Mouse (Mus musculus) kidney, embryonic 14.5 days (tissue): ENCODE measurements at regions not wholly inside any gene's neighbourhood (a gene's known extent, or its start where the extent isn't known, plus 50 kb on each side); places are given as distances from the start of the nearest gene placed in this dataset.
A peak's percentile ranks its signal among the peaks of the same experiment; 100 is the strongest.

ENCODE experiments used
- ATAC-seq: fragments of 200-750 bp; cut with Nextera tagmentation; 2 replicates; pipeline ENCODE4 v1.8.0; 2017; ENCODE audit warnings: moderate number of reproducible peaks, mild to moderate bottlenecking, moderate TSS enrichment, moderate library complexity; ENCODE audit not compliant: low FRiP score, low TSS enrichment
- H3K27ac ChIP-seq: fragments of 300-500 bp; sonication (generic); 2 replicates; pipeline ENCODE4 v1.5.1; 2014; ENCODE audit warnings: low read depth, mild to moderate bottlenecking, low read length, moderate library complexity, mixed read lengths
- H3K27me3 ChIP-seq: fragments of 300-500 bp; sonication (generic); 2 replicates; pipeline ENCODE4 v1.6.1; 2014; ENCODE audit warnings: mild to moderate bottlenecking, low read length; ENCODE audit not compliant: control insufficient read depth, insufficient read depth
- H3K36me3 ChIP-seq: fragments of 300-500 bp; sonication (generic); 2 replicates; pipeline ENCODE4 v1.6.1; 2014; ENCODE audit warnings: low read length, mixed read lengths; ENCODE audit not compliant: control insufficient read depth, insufficient read depth
- H3K4me1 ChIP-seq: fragments of 300-500 bp; sonication (generic); 2 replicates; pipeline ENCODE4 v1.6.1; 2014; ENCODE audit warnings: low read length, mixed read lengths; ENCODE audit not compliant: control insufficient read depth, insufficient read depth
- H3K4me2 ChIP-seq: fragments of 300-500 bp; sonication (generic); replicated peaks from 2 replicates; pipeline ENCODE4 v1.6.1; 2014; ENCODE audit warnings: low read depth, mild to moderate bottlenecking, low read length
- H3K4me3 ChIP-seq: fragments of 300-500 bp; sonication (generic); 2 replicates; pipeline ENCODE4 v1.5.1; 2014; ENCODE audit warnings: mild to moderate bottlenecking, low read length
- H3K9ac ChIP-seq: fragments of 300-500 bp; sonication (generic); 2 replicates; pipeline ENCODE4 v1.6.1; 2014; ENCODE audit warnings: low read depth, mild to moderate bottlenecking, low read length, moderate library complexity
- H3K9me3 ChIP-seq: fragments of 300-500 bp; sonication (generic); 2 replicates; pipeline ENCODE4 v1.6.1; 2016; ENCODE audit warnings: low read length; ENCODE audit not compliant: control insufficient read depth
- WGBS: fragments of 180-500 bp; shearing (Covaris S2); extraction: QIAGEN DNeasy Blood & Tissue Kit; methylation state at CpG from one replicate; pipeline ENCODE4 v1.1.7; 2014; 5-methylcytosine and 5-hydroxymethylcytosine counted together

- H3K36me3 ChIP-seq = no peaks in the 10 kb centered on the region
- no peak overlapping the region for H3K27ac ChIP-seq
- H3K4me1 ChIP-seq = no peaks in the 10 kb centered on the region
- no peak overlapping the region for H3K4me2 ChIP-seq
- 75% methylated on average over 4 of the region's 4 CpGs for WGBS
- H3K27me3 ChIP-seq = no peaks in the 10 kb centered on the region
- no peaks in the 10 kb centered on the region for H3K9me3 ChIP-seq
- no peak overlapping the region for H3K9ac ChIP-seq
- ATAC-seq = no peak
- no peak overlapping the region for H3K4me3 ChIP-seq
Measured at GRCm38 (mm10) chr4:140406913-140407312, 160.3 kb upstream of the Igsf21 start.

- H3K4me2 ChIP-seq = no peak overlapping the region
- peak; percentile 86 for ATAC-seq
- WGBS = 14% methylated on average over 7 of the region's 7 CpGs
- H3K9ac ChIP-seq = no peak overlapping the region
- no peaks in the 10 kb centered on the region for H3K4me1 ChIP-seq
- no peaks in the 10 kb centered on the region for H3K27me3 ChIP-seq
- H3K27ac ChIP-seq = no peak overlapping the region
- no peak overlapping the region for H3K4me3 ChIP-seq
- no peaks in the 10 kb centered on the region for H3K36me3 ChIP-seq
- no peaks in the 10 kb centered on the region for H3K9me3 ChIP-seq
Measured at GRCm38 (mm10) chr4:140405993-140406881, 159.7 kb upstream of the Igsf21 start.

GRCm38 (mm10) chr4:140405427-140405826, 158.8 kb upstream of the Igsf21 start:
- no peak overlapping the region for H3K4me3 ChIP-seq
- no peaks in the 10 kb centered on the region for H3K4me1 ChIP-seq
- H3K27ac ChIP-seq = no peak overlapping the region
- no peaks in the 10 kb centered on the region for H3K36me3 ChIP-seq
- no peak overlapping the region for H3K4me2 ChIP-seq
- WGBS = 75% methylated on average over 9 of the region's 9 CpGs
- ATAC-seq = no peak
- H3K9ac ChIP-seq = no peak overlapping the region
- no peaks in the 10 kb centered on the region for H3K27me3 ChIP-seq
- no peaks in the 10 kb centered on the region for H3K9me3 ChIP-seq

- Histone ChIP-seq H3K4me1 (no peaks in the 10 kb centered on the region), H3K27me3 (no peaks in the 10 kb centered on the region), H3K36me3 (no peaks in the 10 kb centered on the region), H3K9ac (no peak overlapping the region), H3K4me3 (no peak overlapping the region), H3K27ac (no peak overlapping the region), H3K4me2 (no peak overlapping the region), H3K9me3 (no peaks in the 10 kb centered on the region)
- no peak for ATAC-seq
- WGBS = 51% methylated on average over 8 of the region's 8 CpGs
Measured at GRCm38 (mm10) chr4:140403128-140403527, 156.5 kb upstream of the Igsf21 start.

GRCm38 (mm10) chr4:140402319-140402718, 155.7 kb upstream of the Igsf21 start:
- Histone ChIP-seq H3K27me3 (no peaks in the 10 kb centered on the region), H3K4me2 (no peak overlapping the region), H3K36me3 (no peaks in the 10 kb centered on the region), H3K9me3 (no peaks in the 10 kb centered on the region), H3K27ac (no peak overlapping the region), H3K4me3 (no peak overlapping the region), H3K4me1 (no peaks in the 10 kb centered on the region), H3K9ac (no peak overlapping the region)
- 57% methylated on average over 7 of the region's 7 CpGs for WGBS
- ATAC-seq = no peak

GRCm38 (mm10) chr4:140401632-140402031, 155.0 kb upstream of the Igsf21 start:
- no peaks in the 10 kb centered on the region for H3K4me1 ChIP-seq
- H3K4me2 ChIP-seq = no peak overlapping the region
- H3K27me3 ChIP-seq = no peaks in the 10 kb centered on the region
- H3K4me3 ChIP-seq = no peak overlapping the region
- H3K36me3 ChIP-seq = no peaks in the 10 kb centered on the region
- H3K9me3 ChIP-seq = no peaks in the 10 kb centered on the region
- no peak overlapping the region for H3K9ac ChIP-seq
- WGBS = 91% methylated on average over 10 of the region's 10 CpGs
- no peak overlapping the region for H3K27ac ChIP-seq
- no peak for ATAC-seq

GRCm38 (mm10) chr4:140396548-140396947, 150.0 kb upstream of the Igsf21 start:
- H3K27me3 ChIP-seq = no peaks in the 10 kb centered on the region
- no peak for ATAC-seq
- no peak overlapping the region for H3K4me3 ChIP-seq
- no peak overlapping the region for H3K4me2 ChIP-seq
- no peak overlapping the region for H3K9ac ChIP-seq
- H3K4me1 ChIP-seq = no peaks in the 10 kb centered on the region
- H3K27ac ChIP-seq = no peak overlapping the region
- 59% methylated on average over 8 of the region's 8 CpGs for WGBS
- H3K9me3 ChIP-seq = no peaks in the 10 kb centered on the region
- H3K36me3 ChIP-seq = no peaks in the 10 kb centered on the region

GRCm38 (mm10) chr4:140392290-140392689, 145.7 kb upstream of the Igsf21 start:
- Histone ChIP-seq H3K27me3 (peaks cover 3% of the 10 kb centered on the region), H3K4me1 (no peaks in the 10 kb centered on the region), H3K27ac (no peak overlapping the region), H3K4me3 (no peak overlapping the region), H3K36me3 (no peaks in the 10 kb centered on the region), H3K9ac (no peak overlapping the region), H3K9me3 (no peaks in the 10 kb centered on the region), H3K4me2 (no peak overlapping the region)
- WGBS = 72% methylated on average over 7 of the region's 7 CpGs
- ATAC-seq = no peak

- H3K27me3 ChIP-seq = peaks cover 4% of the 10 kb centered on the region
- H3K4me2 ChIP-seq = no peak overlapping the region
- no peak for ATAC-seq
- H3K4me3 ChIP-seq = no peak overlapping the region
- H3K4me1 ChIP-seq = no peaks in the 10 kb centered on the region
- no peak overlapping the region for H3K9ac ChIP-seq
- H3K27ac ChIP-seq = no peak overlapping the region
- H3K36me3 ChIP-seq = no peaks in the 10 kb centered on the region
- WGBS = 38% methylated on average over 12 of the region's 12 CpGs
- no peaks in the 10 kb centered on the region for H3K9me3 ChIP-seq
Measured at GRCm38 (mm10) chr4:140390684-140391234, 144.2 kb upstream of the Igsf21 start.
